Mouse (Mus musculus): ENCODE data around the gene Cbx8. TPM values are rescaled to one million over a fixed set of nuclear protein-coding genes. Genes with fewer than 3 reads are reported as not detected.

Cbx8 gene
- total RNA-seq, 4 experiments from 2014 or later: 6.9 to 11.9 (median 9.6) TPM

- no peak for DNase-seq (ENCODE audit: low spot score in 2 of 2)
Observed at GRCm38 (mm10) chr11:118997182-118997581, 43.6 kb downstream of the Cbx8 start.

- DNase-seq (ENCODE audit: low spot score in 2 of 2): no peak
Observed at GRCm38 (mm10) chr11:118995448-118995847, 45.3 kb downstream of the Cbx8 start.

GRCm38 (mm10) chr11:118992781-118993180 is 48.0 kb downstream of the Cbx8 start:
- no peak for DNase-seq (ENCODE audit: low spot score in 2 of 2)

GRCm38 (mm10) chr11:118987999-118988398 is 52.8 kb downstream of the Cbx8 start, which contains the start of gene Enpp7:
Gene Enpp7 (plus strand): TSS chr11:118988188.
- DNase-seq (ENCODE audit: low spot score in 2 of 2): no peak

Other genes starting within 250 kb of the Cbx8 start
- gene Rbfox3, start 129.4 kb downstream of the Cbx8 start, total RNA-seq (2022): 100 to 1,000 TPM; 229 to 281 (median 270) TPM
- gene Enpp7, start 52.8 kb downstream of the Cbx8 start, total RNA-seq (2022): not detected
- gene Cbx2, start 18.0 kb downstream of the Cbx8 start, total RNA-seq (2022): 1 to 10 TPM; 1.7 to 3.9 (median 2.4) TPM
- gene Cbx4, start 45.3 kb upstream of the Cbx8 start, total RNA-seq (2022): 10 to 100 TPM; 40.7 to 47.2 (median 44.0) TPM
- gene Tbc1d16, start 187.5 kb upstream of the Cbx8 start, total RNA-seq (2022): 10 to 100 TPM; 35.4 to 39.4 (median 36.7) TPM
- 1 to 10 TPM; 1.6 to 3.1 (median 2.4) TPM for gene Ccdc40, start 187.6 kb upstream of the Cbx8 start, total RNA-seq (2022)
- 100 to 1,000 TPM; 336 to 359 (median 339) TPM for gene Gaa, start 226.9 kb upstream of the Cbx8 start, total RNA-seq (2022)

All from layer of hippocampus, adult 8-10 months (tissue).